Mouse (Mus musculus): ENCODE results near the gene Ak1. TPM values are rescaled to one million over a fixed set of nuclear protein-coding genes. Genes with fewer than 3 reads are reported as not detected.

Gene Ak1
- polyA plus RNA-seq, 1 experiment from 2014 or later = 23.9 TPM

DNA sequence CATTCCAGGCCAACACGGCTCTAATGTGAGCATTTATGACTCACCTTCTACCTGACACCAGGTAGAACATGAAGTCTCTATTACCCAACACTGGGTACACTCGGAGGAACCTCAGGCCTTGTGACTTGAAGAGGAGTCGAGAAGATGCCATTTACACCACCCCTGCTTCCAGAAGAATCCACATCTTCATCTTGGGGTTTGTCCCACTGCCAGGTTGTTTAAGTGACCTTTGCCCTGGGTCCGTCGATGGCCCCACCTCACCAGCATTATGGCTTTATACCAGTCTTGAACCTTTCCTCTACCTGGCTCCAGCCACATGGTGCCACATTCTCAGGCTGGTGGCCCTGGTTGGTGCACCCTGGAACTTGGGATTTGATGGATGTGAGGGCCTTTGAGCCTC is 24.3 kb upstream of the Ak1 start:
- DNase-seq (ENCODE audit: low spot score) (no peak), ATAC-seq (ENCODE audit: low FRiP score) (no peak)
- Histone ChIP-seq H3K27ac (ENCODE audit: low read depth, low read length) (no peak overlapping the region), H3K27me3 (ENCODE audit: control insufficient read depth, insufficient read depth, low read length) (no peaks in the 10 kb centered on the region), H3K4me3 (ENCODE audit: low read depth, low read length) (no peak overlapping the region), H3K9ac (ENCODE audit: low read depth, low read length) (no peak overlapping the region), H3K9me3 (ENCODE audit: control insufficient read depth, low read length) (no peaks in the 10 kb centered on the region), H3K4me1 (replicated peaks; ENCODE audit: control insufficient read depth, insufficient read depth, low read length) (no peaks in the 10 kb centered on the region), H3K4me2 (replicated peaks; ENCODE audit: low read depth, low read length) (no peak overlapping the region), H3K36me3 (ENCODE audit: control insufficient read depth, insufficient read depth, low read length) (no peaks in the 10 kb centered on the region)
- 90% methylated on average over 5 of the region's 5 CpGs for WGBS

- H3K9me3 ChIP-seq (ENCODE audit: control insufficient read depth, low read length) = no peaks in the 10 kb centered on the region
- no peak overlapping the region for H3K9ac ChIP-seq (ENCODE audit: low read depth, low read length)
- no peak overlapping the region for H3K4me3 ChIP-seq (ENCODE audit: low read depth, low read length)
- DNase-seq (ENCODE audit: low spot score) = no peak
- no peaks in the 10 kb centered on the region for H3K27me3 ChIP-seq (ENCODE audit: control insufficient read depth, insufficient read depth, low read length)
- no peak overlapping the region for H3K27ac ChIP-seq (ENCODE audit: low read depth, low read length)
- no peaks in the 10 kb centered on the region for H3K4me1 ChIP-seq (replicated peaks; ENCODE audit: control insufficient read depth, insufficient read depth, low read length)
- no peaks in the 10 kb centered on the region for H3K36me3 ChIP-seq (ENCODE audit: control insufficient read depth, insufficient read depth, low read length)
- no peak overlapping the region for H3K4me2 ChIP-seq (replicated peaks; ENCODE audit: low read depth, low read length)
- no peak for ATAC-seq (ENCODE audit: low FRiP score)
- 94% methylated on average over 5 of the region's 5 CpGs for WGBS
Measured at GRCm38 (mm10) chr2:32597699-32598098, 23.9 kb upstream of the Ak1 start.

DNA sequence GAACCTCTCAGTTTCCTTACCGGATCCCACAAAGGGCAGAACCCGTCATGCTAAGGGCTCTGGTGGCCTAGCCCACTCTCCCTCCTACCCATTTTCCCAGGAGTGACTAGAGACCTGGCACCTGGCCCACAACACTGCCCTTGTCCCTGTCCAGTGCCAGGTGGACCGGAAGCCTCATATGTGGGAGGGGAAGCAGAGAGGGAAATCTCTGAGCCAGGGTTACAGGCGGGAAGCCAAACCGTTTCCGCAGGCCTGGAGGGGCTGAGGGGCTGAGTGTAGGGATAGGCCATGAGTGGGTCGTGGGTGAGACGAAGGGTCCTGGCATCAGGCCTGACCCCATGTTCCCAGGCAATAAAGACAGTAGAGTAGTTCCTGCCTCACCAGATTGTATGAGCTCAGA is 23.1 kb upstream of the Ak1 start:
- H3K27me3 ChIP-seq (ENCODE audit: control insufficient read depth, insufficient read depth, low read length) = no peaks in the 10 kb centered on the region
- no peak overlapping the region for H3K9ac ChIP-seq (ENCODE audit: low read depth, low read length)
- DNase-seq (ENCODE audit: low spot score) = no peak
- 93% methylated on average over 8 of the region's 8 CpGs for WGBS
- no peaks in the 10 kb centered on the region for H3K36me3 ChIP-seq (ENCODE audit: control insufficient read depth, insufficient read depth, low read length)
- ATAC-seq (ENCODE audit: low FRiP score) = no peak
- H3K4me2 ChIP-seq (replicated peaks; ENCODE audit: low read depth, low read length) = no peak overlapping the region
- H3K27ac ChIP-seq (ENCODE audit: low read depth, low read length) = no peak overlapping the region
- no peaks in the 10 kb centered on the region for H3K9me3 ChIP-seq (ENCODE audit: control insufficient read depth, low read length)
- no peaks in the 10 kb centered on the region for H3K4me1 ChIP-seq (replicated peaks; ENCODE audit: control insufficient read depth, insufficient read depth, low read length)
- H3K4me3 ChIP-seq (ENCODE audit: low read depth, low read length) = no peak overlapping the region

DNA sequence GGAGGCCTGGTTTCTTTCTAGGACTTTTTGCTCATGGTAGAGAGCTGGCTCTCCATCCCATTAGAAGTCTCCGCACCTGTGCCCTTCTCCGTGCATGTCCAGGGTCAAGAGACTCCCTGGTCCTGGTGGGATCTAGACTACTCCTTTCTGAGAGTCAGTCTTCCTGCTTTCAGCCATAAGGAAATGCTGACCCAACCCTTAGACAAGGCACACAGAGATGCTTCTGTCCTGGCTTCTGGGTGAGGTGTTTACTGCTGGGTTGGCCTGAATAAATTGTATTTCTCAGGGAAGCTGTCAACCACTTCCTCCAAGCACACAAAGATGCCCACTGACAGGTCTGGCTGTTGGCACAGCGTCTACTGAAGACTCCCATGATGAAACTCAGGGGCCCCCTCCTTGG is 22.1 kb upstream of the Ak1 start, which contains the start of gene St6galnac6:
Gene St6galnac6, plus strand, starts transcription at position 301 of the 400 bp plus-strand sequence.
- 92% methylated on average over 3 of the region's 3 CpGs for WGBS
- no peak for ATAC-seq (ENCODE audit: low FRiP score)
- no peaks in the 10 kb centered on the region for H3K9me3 ChIP-seq (ENCODE audit: control insufficient read depth, low read length)

DNA sequence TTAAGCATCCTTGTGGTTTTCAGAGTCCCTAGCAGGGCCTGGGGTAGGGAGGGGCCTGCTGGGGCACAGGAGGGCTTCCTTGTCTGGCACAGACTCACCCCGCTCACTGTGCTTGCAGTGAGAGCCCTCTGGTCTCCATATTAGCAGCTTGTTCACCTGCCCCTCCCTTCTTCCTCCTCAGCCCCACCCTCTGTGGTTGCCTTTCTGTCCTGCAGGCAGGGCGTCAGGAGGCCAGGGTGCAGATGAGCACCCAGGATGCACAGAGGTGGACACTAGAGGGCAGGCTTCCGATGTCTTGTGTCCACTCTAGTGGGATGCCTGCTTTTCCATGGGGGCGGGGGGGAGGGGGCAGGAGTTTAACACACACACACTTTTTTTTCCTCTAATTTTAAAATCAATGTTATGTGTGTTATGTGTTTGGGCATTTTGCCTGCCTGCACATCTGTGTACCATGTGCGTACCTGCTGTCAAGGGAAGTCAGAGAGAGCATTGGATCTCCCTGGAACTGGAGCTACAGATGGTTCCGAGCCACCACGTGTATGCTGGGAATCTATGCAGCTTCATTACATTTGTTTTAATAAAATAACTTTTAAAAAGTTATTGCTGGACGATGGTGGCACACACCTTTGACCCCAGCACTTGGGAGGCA is 20.0 kb upstream of the Ak1 start:
- Histone ChIP-seq H3K4me3 (ENCODE audit: low read depth, low read length) (no peak overlapping the region), H3K36me3 (ENCODE audit: control insufficient read depth, insufficient read depth, low read length) (no peaks in the 10 kb centered on the region), H3K4me1 (replicated peaks; ENCODE audit: control insufficient read depth, insufficient read depth, low read length) (no peaks in the 10 kb centered on the region), H3K9me3 (ENCODE audit: control insufficient read depth, low read length) (no peaks in the 10 kb centered on the region), H3K27ac (ENCODE audit: low read depth, low read length) (no peak overlapping the region), H3K27me3 (ENCODE audit: control insufficient read depth, insufficient read depth, low read length) (no peaks in the 10 kb centered on the region), H3K9ac (ENCODE audit: low read depth, low read length) (no peak overlapping the region), H3K4me2 (replicated peaks; ENCODE audit: low read depth, low read length) (no peak overlapping the region)
- 37% methylated on average over 8 of the region's 8 CpGs for WGBS
- ATAC-seq (ENCODE audit: low FRiP score) = no peak
- DNase-seq (ENCODE audit: low spot score) = peak; percentile 62

More for the DNA sequence above, 22.1 kb upstream of the Ak1 start, which contains the start of gene St6galnac6:
- H3K4me2 ChIP-seq (replicated peaks; ENCODE audit: low read depth, low read length) = no peak within 1 kb of the TSS
- no peak for DNase-seq (ENCODE audit: low spot score)
- no peaks in the 10 kb centered on the region for H3K27me3 ChIP-seq (ENCODE audit: control insufficient read depth, insufficient read depth, low read length)
- no peak within 1 kb of the TSS for H3K27ac ChIP-seq (ENCODE audit: low read depth, low read length)
- H3K9ac ChIP-seq (ENCODE audit: low read depth, low read length) = no peak within 1 kb of the TSS
- H3K4me3 ChIP-seq (ENCODE audit: low read depth, low read length) = no peak within 1 kb of the TSS
- no peaks in the 10 kb centered on the region for H3K36me3 ChIP-seq (ENCODE audit: control insufficient read depth, insufficient read depth, low read length)
- H3K4me1 ChIP-seq (replicated peaks; ENCODE audit: control insufficient read depth, insufficient read depth, low read length) = no peaks in the 10 kb centered on the region

GRCm38 (mm10) chr2:32602600-32603054 is 18.9 kb upstream of the Ak1 start:
- H3K4me2 ChIP-seq (replicated peaks; ENCODE audit: low read depth, low read length) = peak overlapping the region; percentile 21; the same call in 1 of the 2 replicates
- ATAC-seq (ENCODE audit: low FRiP score) = no peak
- H3K27ac ChIP-seq (ENCODE audit: low read depth, low read length) = no peak overlapping the region
- peaks cover 2% of the 10 kb centered on the region; the same call in 1 of the 2 replicates for H3K4me1 ChIP-seq (replicated peaks; ENCODE audit: control insufficient read depth, insufficient read depth, low read length)
- H3K4me3 ChIP-seq (ENCODE audit: low read depth, low read length) = peak overlapping the region; percentile 15; the same call in 1 of the 2 replicates
- 1% methylated on average over 11 of the region's 11 CpGs for WGBS
- no peaks in the 10 kb centered on the region for H3K9me3 ChIP-seq (ENCODE audit: control insufficient read depth, low read length)
- DNase-seq (ENCODE audit: low spot score) = peak; percentile 88
- no peak overlapping the region for H3K9ac ChIP-seq (ENCODE audit: low read depth, low read length)
- H3K27me3 ChIP-seq (ENCODE audit: control insufficient read depth, insufficient read depth, low read length) = peaks cover 3% of the 10 kb centered on the region; the same call in 1 of the 2 replicates
- no peaks in the 10 kb centered on the region for H3K36me3 ChIP-seq (ENCODE audit: control insufficient read depth, insufficient read depth, low read length)

GRCm38 (mm10) chr2:32604631-32605030 is 16.9 kb upstream of the Ak1 start:
- H3K36me3 ChIP-seq (ENCODE audit: control insufficient read depth, insufficient read depth, low read length) = no peaks in the 10 kb centered on the region
- H3K27ac ChIP-seq (ENCODE audit: low read depth, low read length) = no peak overlapping the region
- ATAC-seq (ENCODE audit: low FRiP score) (no peak), DNase-seq (ENCODE audit: low spot score) (no peak)
- no peak overlapping the region for H3K9ac ChIP-seq (ENCODE audit: low read depth, low read length)
- no peak overlapping the region for H3K4me2 ChIP-seq (replicated peaks; ENCODE audit: low read depth, low read length)
- no peaks in the 10 kb centered on the region for H3K9me3 ChIP-seq (ENCODE audit: control insufficient read depth, low read length)
- peaks cover 5% of the 10 kb centered on the region; the same call in 1 of the 2 replicates for H3K4me1 ChIP-seq (replicated peaks; ENCODE audit: control insufficient read depth, insufficient read depth, low read length)
- 55% methylated on average over 10 of the region's 10 CpGs for WGBS
- no peak overlapping the region for H3K4me3 ChIP-seq (ENCODE audit: low read depth, low read length)
- H3K27me3 ChIP-seq (ENCODE audit: control insufficient read depth, insufficient read depth, low read length) = peaks cover 4% of the 10 kb centered on the region; the same call in 1 of the 2 replicates

GRCm38 (mm10) chr2:32606161-32607142 is 15.1 kb upstream of the Ak1 start:
- no peak overlapping the region for H3K27ac ChIP-seq (ENCODE audit: low read depth, low read length)
- peak; percentile 93 for DNase-seq (ENCODE audit: low spot score)
- WGBS = 20% methylated on average over 31 of the region's 55 CpGs

More at GRCm38 (mm10) chr2:32606161-32607142, 15.1 kb upstream of the Ak1 start:
- Histone ChIP-seq H3K4me1 (replicated peaks; ENCODE audit: control insufficient read depth, insufficient read depth, low read length) (peaks cover 7% of the 10 kb centered on the region; the same call in 1 of the 2 replicates), H3K36me3 (ENCODE audit: control insufficient read depth, insufficient read depth, low read length) (no peaks in the 10 kb centered on the region), H3K9ac (ENCODE audit: low read depth, low read length) (peak overlapping the region; percentile 78), H3K27me3 (ENCODE audit: control insufficient read depth, insufficient read depth, low read length) (peaks cover 4% of the 10 kb centered on the region; the same call in 1 of the 2 replicates), H3K4me2 (replicated peaks; ENCODE audit: low read depth, low read length) (peak overlapping the region; percentile 91), H3K4me3 (ENCODE audit: low read depth, low read length) (peak overlapping the region; percentile 68), H3K9me3 (ENCODE audit: control insufficient read depth, low read length) (no peaks in the 10 kb centered on the region)
- peak; percentile 80 for ATAC-seq (ENCODE audit: low FRiP score)
